Mouse (Mus musculus): ENCODE results near the gene Pou3f1. TPM values are rescaled to one million over a fixed set of nuclear protein-coding genes. Genes with fewer than 3 reads are reported as not detected.

Pou3f1 gene
- 0.16 and 0.22 TPM in 2 replicates for polyA plus RNA-seq (2012; rRNA removed)

GRCm38 (mm10) chr4:124656518-124656853 is at the start of gene Pou3f1:
TSS of gene Pou3f1 (plus strand) at chr4:124656807.
- no peak for TF ChIP-seq CTCF (IDR thresholded peaks at IDR 0.05; ENCODE audit: insufficient read depth, low read length)
- H3K4me3 ChIP-seq (replicated peaks; ENCODE audit: extremely low read depth, low read depth, low read length), result peak within 1 kb of the TSS; percentile 56
- peaks cover 7% of the 10 kb centered on the region; the same call in 1 of the 2 replicates for H3K4me1 ChIP-seq (ENCODE audit: control insufficient read depth, insufficient read depth, low read length)
- DNase-seq, result no peak
- WGBS, result 4% methylated on average over 15 of the region's 15 CpGs

GRCm38 (mm10) chr4:124607166-124607565 is 49.4 kb upstream of the Pou3f1 start:
- no peak for DNase-seq
- no peaks in the 10 kb centered on the region for H3K4me1 ChIP-seq (ENCODE audit: control insufficient read depth, insufficient read depth, low read length)
- WGBS, result 55% methylated on average over 8 of the region's 8 CpGs
- TF ChIP-seq POLR2A (IDR thresholded peaks at IDR 0.05; ENCODE audit: borderline replicate concordance, extremely low read depth, low read depth, low read length) (no peak), CTCF (IDR thresholded peaks at IDR 0.05; ENCODE audit: insufficient read depth, low read length) (no peak)
- H3K4me3 ChIP-seq (replicated peaks; ENCODE audit: extremely low read depth, low read depth, low read length), result no peak overlapping the region

GRCm38 (mm10) chr4:124610066-124610465 is 46.5 kb upstream of the Pou3f1 start:
- 52% methylated on average over 2 of the region's 2 CpGs for WGBS
- no peaks in the 10 kb centered on the region for H3K4me1 ChIP-seq (ENCODE audit: control insufficient read depth, insufficient read depth, low read length)
- no peak for DNase-seq
- no peak overlapping the region for H3K4me3 ChIP-seq (replicated peaks; ENCODE audit: extremely low read depth, low read depth, low read length)
- TF ChIP-seq CTCF (IDR thresholded peaks at IDR 0.05; ENCODE audit: insufficient read depth, low read length), result no peak
- no peak for TF ChIP-seq POLR2A (IDR thresholded peaks at IDR 0.05; ENCODE audit: borderline replicate concordance, extremely low read depth, low read depth, low read length)

GRCm38 (mm10) chr4:124610703-124611102 is 45.9 kb upstream of the Pou3f1 start, which contains the start of gene 3100002H09Rik:
TSS of gene 3100002H09Rik (minus strand) at chr4:124610803.
- TF ChIP-seq CTCF (IDR thresholded peaks at IDR 0.05; ENCODE audit: insufficient read depth, low read length), result no peak
- TF ChIP-seq POLR2A (IDR thresholded peaks at IDR 0.05; ENCODE audit: borderline replicate concordance, extremely low read depth, low read depth, low read length), result no peak

GRCm38 (mm10) chr4:124611768-124612167 is 44.8 kb upstream of the Pou3f1 start:
- Histone ChIP-seq H3K4me3 (replicated peaks; ENCODE audit: extremely low read depth, low read depth, low read length) (no peak overlapping the region), H3K4me1 (ENCODE audit: control insufficient read depth, insufficient read depth, low read length) (no peaks in the 10 kb centered on the region)
- no peak for DNase-seq
- TF ChIP-seq POLR2A (IDR thresholded peaks at IDR 0.05; ENCODE audit: borderline replicate concordance, extremely low read depth, low read depth, low read length), result no peak
- no peak for TF ChIP-seq CTCF (IDR thresholded peaks at IDR 0.05; ENCODE audit: insufficient read depth, low read length)
- 41% methylated on average over 4 of the region's 4 CpGs for WGBS

More at GRCm38 (mm10) chr4:124610703-124611102, 45.9 kb upstream of the Pou3f1 start, which contains the start of gene 3100002H09Rik:
- DNase-seq, result no peak
- no peak within 1 kb of the TSS for H3K4me3 ChIP-seq (replicated peaks; ENCODE audit: extremely low read depth, low read depth, low read length)
- WGBS, result 75% methylated on average over 2 of the region's 2 CpGs
- no peaks in the 10 kb centered on the region for H3K4me1 ChIP-seq (ENCODE audit: control insufficient read depth, insufficient read depth, low read length)

- WGBS, result 0% methylated on average over 1 of the region's 1 CpGs
Measured at GRCm38 (mm10) chr4:124614189-124614588, 42.4 kb upstream of the Pou3f1 start.

GRCm38 (mm10) chr4:124615406-124615960 is 41.1 kb upstream of the Pou3f1 start:
- Histone ChIP-seq H3K4me3 (replicated peaks; ENCODE audit: extremely low read depth, low read depth, low read length) (no peak overlapping the region), H3K4me1 (ENCODE audit: control insufficient read depth, insufficient read depth, low read length) (no peaks in the 10 kb centered on the region)
- TF ChIP-seq POLR2A (IDR thresholded peaks at IDR 0.05; ENCODE audit: borderline replicate concordance, extremely low read depth, low read depth, low read length) (no peak), CTCF (IDR thresholded peaks at IDR 0.05; ENCODE audit: insufficient read depth, low read length) (no peak)
- 52% methylated on average over 14 of the region's 14 CpGs for WGBS
- no peak for DNase-seq

More at GRCm38 (mm10) chr4:124614189-124614588, 42.4 kb upstream of the Pou3f1 start:
- no peak for DNase-seq
- TF ChIP-seq POLR2A (IDR thresholded peaks at IDR 0.05; ENCODE audit: borderline replicate concordance, extremely low read depth, low read depth, low read length) (no peak), CTCF (IDR thresholded peaks at IDR 0.05; ENCODE audit: insufficient read depth, low read length) (no peak)
- Histone ChIP-seq H3K4me1 (ENCODE audit: control insufficient read depth, insufficient read depth, low read length) (no peaks in the 10 kb centered on the region), H3K4me3 (replicated peaks; ENCODE audit: extremely low read depth, low read depth, low read length) (no peak overlapping the region)

- H3K4me3 ChIP-seq (replicated peaks; ENCODE audit: extremely low read depth, low read depth, low read length), result no peak overlapping the region
- WGBS, result 48% methylated on average over 9 of the region's 9 CpGs
- no peak for DNase-seq
- H3K4me1 ChIP-seq (ENCODE audit: control insufficient read depth, insufficient read depth, low read length), result no peaks in the 10 kb centered on the region
- TF ChIP-seq POLR2A (IDR thresholded peaks at IDR 0.05; ENCODE audit: borderline replicate concordance, extremely low read depth, low read depth, low read length) (no peak), CTCF (IDR thresholded peaks at IDR 0.05; ENCODE audit: insufficient read depth, low read length) (no peak)
Measured at GRCm38 (mm10) chr4:124615986-124616385, 40.6 kb upstream of the Pou3f1 start.

- no peaks in the 10 kb centered on the region for H3K4me1 ChIP-seq (ENCODE audit: control insufficient read depth, insufficient read depth, low read length)
- TF ChIP-seq CTCF (IDR thresholded peaks at IDR 0.05; ENCODE audit: insufficient read depth, low read length) (no peak), POLR2A (IDR thresholded peaks at IDR 0.05; ENCODE audit: borderline replicate concordance, extremely low read depth, low read depth, low read length) (no peak)
- DNase-seq, result no peak
- no peak overlapping the region for H3K4me3 ChIP-seq (replicated peaks; ENCODE audit: extremely low read depth, low read depth, low read length)
- WGBS, result 73% methylated on average over 1 of the region's 1 CpGs
Measured at GRCm38 (mm10) chr4:124616636-124617035, 40.0 kb upstream of the Pou3f1 start.

GRCm38 (mm10) chr4:124618599-124618998 is 38.0 kb upstream of the Pou3f1 start:
- TF ChIP-seq CTCF (IDR thresholded peaks at IDR 0.05; ENCODE audit: insufficient read depth, low read length) (no peak), POLR2A (IDR thresholded peaks at IDR 0.05; ENCODE audit: borderline replicate concordance, extremely low read depth, low read depth, low read length) (no peak)
- WGBS, result 15% methylated on average over 16 of the region's 16 CpGs
- H3K4me1 ChIP-seq (ENCODE audit: control insufficient read depth, insufficient read depth, low read length), result no peaks in the 10 kb centered on the region
- DNase-seq, result no peak
- H3K4me3 ChIP-seq (replicated peaks; ENCODE audit: extremely low read depth, low read depth, low read length), result no peak overlapping the region
